Mouse (Mus musculus) hematopoietic multipotent progenitor cell, adult 10-12 weeks (in vitro differentiated cells): ENCODE results near the gene Unc80. TPM values are rescaled to one million over a fixed set of nuclear protein-coding genes. Genes with fewer than 3 reads are reported as not detected.

Experiments
- polyA plus RNA-seq: library from polyadenylated mRNA; stranded (reverse); fragments of >175 nt; gene quantifications from 2 replicates; pipeline ENCODE4 v1.2.3, GENCODE M21; 2012; ENCODE audit warnings: low replicate concordance

Unc80 gene
- not detected in 2 replicates for polyA plus RNA-seq

DNA sequence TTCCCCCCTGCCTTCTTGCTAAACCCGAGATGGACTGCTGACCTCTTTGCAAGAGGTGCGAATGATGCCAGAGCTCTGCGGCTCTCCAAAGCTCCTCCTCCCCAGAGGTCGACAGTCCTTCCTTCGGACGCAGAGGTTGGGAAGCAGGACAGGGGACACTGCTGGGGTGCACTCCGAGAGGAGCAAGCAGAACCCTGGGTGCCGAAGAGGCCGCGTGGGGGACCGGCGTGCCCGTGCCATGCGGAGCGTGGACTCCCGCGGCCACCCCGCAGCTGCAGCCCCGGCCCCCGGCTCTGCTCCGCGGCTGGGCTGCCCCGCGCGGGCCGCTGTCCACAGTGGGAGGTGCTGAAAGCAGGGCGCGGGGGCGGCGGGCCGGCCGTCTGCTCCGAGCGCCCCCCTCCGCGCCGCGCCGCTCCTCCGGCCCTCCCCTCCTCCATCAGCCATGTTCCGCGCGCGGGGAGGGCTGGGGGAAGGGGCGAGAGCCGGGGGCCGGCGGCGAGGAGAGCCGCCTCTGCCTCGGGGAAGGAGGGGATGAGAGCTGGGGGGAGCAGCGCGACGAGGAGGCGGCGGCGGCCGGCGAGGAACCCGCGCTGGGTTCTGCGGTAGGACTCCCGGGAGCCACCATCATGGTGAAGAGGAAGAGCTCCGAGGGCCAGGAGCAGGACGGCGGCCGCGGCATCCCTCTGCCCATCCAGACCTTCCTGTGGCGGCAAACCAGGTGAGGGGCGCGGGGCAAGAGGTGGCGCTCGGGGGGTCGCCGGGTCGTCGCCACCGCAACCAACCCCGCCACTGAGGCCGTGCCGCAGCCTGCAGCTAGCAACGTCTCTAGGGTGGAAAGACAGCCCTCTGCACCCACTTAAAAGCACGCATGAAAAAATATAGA lies at the start of gene Unc80:
Unc80 (plus strand) TSS at position 547 of the 883 bp plus-strand sequence.

DNA sequence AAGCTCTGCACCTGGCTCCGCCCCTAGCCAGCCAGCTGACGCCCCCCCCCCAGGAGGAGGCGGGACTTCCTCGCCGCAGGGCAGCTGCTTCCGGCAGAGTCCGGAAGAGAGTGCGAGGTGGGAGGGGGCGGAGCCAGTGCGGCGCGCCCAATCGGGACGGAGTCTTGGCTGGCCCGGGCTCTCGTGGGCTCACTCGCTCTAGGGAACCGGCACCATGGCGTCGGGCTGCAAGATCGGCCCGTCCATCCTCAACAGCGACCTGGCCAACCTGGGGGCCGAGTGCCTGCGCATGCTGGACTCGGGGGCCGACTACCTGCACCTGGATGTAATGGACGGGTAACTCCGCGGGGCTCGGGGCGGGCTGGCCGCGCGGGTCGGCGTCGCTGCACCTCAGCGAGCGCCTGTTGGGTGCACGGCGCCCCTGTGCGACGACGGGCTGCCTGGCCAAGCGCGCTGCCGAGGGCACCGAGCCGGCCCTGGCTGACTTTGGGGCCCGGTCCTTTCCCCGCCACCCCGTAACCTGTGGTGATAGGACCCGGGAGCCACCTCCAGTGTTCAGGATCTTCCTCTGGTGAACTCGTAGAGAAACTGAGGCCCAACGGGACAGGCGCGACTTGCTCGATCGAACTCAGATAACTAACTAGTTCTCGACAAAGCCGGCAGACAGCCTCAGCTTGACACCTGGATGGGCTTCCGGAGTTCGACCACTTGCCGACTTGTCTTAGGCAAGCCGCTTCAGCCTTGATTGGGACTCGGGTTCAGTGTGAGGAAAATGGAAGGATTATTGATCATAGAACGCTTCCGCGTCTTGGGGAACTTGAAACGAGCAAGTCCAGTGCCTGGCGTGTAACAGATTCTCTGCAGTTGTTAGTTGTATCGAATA lies 232.8 kb downstream of the Unc80 start, which contains the start of gene Rpe:
Rpe (plus strand) TSS at position 139 of the 883 bp plus-strand sequence.

Other genes with a start within 250 kb of the Unc80 start
- 10.4 and 16.0 TPM in 2 replicates for gene Rpe, start 232.5 kb downstream of the Unc80 start, polyA plus RNA-seq